Mouse (Mus musculus) liver, embryonic 14.5 days (tissue): ENCODE measurements around the gene Tnfaip6.

ENCODE experiments used
- CTCF ChIP-seq: IDR thresholded peaks from 2 replicates; pipeline ENCODE4 v1.5.1; 2016; ENCODE audit warnings: antibody characterized with exemption, low read depth, control low read depth
- EP300 ChIP-seq: IDR thresholded peaks from 2 replicates; pipeline ENCODE4 v1.6.1; 2016; ENCODE audit warnings: antibody characterized with exemption, low read depth

GRCm38 (mm10) chr2:52068641-52069040 is 30.8 kb downstream of the Tnfaip6 start:
- no peak for TF ChIP-seq CTCF
- TF ChIP-seq EP300: no peak
